Mouse (Mus musculus) spleen, adult 18-20 months (tissue): ENCODE data around the gene Pik3ap1.

ENCODE experiments used
- DNase-seq, 2 experiments: peaks; one replicate each; pipeline ENCODE4 v3.0.0; 2022; ENCODE audit warnings: mixed read lengths in 2 of 2

Gene Pik3ap1

DNA sequence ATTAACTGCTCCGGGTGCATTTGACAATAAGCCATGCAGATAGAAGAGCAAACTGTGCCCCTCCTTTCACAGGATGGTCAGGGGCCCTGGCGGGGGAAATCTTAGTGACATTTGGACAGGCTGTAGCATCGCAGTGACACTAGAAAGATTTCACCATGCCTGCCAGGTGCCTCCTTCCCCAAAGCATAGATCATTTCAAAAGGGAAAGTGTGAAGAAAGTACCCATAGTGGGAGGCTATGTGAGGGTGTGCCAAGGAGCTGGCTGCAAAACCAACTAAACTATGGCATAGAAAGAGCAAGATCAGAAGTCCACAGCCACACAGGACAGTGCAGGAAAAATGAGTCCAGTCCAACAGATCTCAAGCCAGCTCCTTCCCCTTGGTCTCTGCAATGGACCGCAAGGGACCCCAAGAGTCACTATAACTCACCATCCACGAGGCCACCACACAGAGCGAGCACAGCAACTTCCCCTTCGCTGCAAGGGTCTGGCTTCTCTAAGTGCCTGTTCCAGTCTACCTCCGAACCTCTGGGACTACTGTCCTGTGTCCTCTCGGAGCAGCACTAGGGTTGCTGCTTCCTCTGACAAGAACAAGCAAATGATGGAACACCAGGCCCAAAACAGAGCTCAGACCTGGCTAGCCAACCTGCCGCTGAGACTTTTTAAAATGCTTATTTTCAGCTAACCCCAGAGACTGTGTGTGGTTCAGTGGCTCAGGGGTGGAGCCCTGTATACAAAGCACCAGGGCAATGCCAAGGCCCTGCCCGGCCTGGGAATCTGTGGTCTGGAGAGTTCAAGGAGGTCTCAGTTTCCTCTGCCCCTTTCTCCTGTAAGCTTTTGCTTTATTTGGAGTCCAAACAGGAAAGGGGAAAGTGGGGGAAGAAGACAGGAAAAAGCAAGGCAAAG is 15.1 kb downstream of the Pik3ap1 start:
- peak in 1 of 2 experiments; percentile 53 for DNase-seq

DNA sequence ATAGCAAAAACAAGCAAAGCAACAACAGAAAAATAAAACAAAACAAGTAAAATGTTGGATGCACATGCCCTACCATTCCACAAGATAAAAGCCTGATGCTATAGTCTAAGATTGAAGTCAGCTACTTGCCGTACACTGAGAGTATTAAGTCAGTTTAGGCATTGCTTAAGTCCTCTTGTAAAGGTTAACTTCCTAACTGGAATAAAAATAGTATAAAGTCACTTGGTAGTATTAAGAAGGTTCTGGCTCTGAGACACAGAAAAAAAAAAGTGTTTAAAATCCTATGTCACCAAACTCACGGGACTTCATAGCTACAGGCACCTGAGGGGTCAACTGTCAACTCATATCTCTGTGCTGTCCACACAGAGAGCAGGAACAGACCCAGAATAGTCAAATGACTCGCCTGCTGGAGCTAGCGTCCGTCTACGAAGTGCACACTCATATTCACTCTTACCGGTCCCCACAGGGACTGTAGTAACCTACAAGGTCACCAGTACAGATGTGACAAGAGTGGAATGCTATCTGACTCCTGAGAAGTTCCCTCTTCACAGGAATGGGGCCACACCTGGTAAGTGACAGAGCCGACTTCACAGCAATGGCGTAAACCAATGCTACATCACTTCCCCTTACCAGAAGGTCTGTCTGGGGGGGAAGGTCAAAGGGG is 17.9 kb downstream of the Pik3ap1 start:
- DNase-seq, result no peak

DNA sequence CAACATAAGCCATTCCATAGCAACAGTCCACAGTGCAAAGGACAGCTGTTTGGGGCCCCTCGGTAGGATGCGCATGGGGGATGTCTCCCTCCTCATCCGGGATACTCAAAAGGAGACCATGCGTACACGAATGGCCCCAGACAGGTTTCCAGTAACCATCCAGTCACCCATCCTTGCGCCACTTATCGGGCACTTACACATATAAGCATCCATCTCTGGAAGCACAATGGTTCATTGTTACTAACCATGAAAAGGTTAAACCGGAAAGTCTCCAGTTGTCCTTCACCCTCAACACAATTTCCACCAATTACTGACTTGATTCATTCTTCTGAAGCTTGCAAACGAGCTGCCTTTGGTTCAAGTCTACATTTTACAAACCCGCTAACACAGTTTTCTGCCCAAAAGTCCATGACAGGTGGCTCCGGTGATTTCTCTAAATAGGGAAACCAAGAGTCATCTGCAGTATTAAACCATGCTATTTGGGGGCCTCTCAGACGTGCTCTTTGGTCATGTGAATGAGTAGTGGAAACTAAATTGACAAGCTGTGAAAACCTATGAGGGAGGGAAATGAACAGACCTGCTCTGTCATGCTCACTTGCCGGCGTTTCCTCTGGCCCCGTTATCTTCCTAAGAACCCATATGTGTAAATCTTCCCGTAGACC is 18.6 kb downstream of the Pik3ap1 start:
- no peak for DNase-seq

DNA sequence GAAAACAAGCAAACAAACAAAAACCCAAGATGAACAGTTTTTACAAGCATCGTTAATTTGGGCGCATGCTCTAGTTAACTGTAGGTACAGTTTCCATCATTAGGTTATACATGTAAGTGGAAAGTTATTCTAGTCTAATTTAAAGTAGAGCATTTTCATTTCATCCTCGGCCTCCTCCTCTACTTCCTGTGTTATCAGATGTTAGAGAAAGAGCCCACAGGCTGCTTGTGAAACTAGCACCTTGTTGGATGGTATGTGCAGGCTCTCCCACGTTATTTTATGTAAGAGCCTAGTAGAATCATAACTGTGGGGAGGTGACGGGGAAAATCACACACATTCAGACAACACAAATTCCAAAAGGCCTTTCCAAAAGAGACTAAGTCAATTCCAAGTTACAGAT is 19.3 kb downstream of the Pik3ap1 start:
- DNase-seq, result no peak

DNA sequence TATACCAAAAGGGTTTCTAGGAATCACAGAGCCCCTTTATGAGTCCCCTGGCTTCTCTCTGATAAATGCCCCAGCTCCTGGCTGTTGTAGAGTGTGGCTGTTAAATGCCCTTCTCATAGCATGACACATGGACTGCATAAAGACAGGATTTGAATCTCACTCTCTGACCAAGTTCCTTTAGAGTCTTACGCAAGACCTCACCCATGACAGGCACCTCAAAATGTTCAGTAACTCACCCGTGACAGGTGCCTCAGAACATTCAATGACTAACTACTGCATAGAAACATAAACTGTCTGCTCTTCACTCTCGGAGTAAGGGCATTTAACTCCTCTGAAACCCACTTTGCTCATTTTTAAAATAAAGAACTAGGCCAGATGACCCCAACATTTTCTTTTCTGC is 20.4 kb downstream of the Pik3ap1 start:
- DNase-seq, result no peak

DNA sequence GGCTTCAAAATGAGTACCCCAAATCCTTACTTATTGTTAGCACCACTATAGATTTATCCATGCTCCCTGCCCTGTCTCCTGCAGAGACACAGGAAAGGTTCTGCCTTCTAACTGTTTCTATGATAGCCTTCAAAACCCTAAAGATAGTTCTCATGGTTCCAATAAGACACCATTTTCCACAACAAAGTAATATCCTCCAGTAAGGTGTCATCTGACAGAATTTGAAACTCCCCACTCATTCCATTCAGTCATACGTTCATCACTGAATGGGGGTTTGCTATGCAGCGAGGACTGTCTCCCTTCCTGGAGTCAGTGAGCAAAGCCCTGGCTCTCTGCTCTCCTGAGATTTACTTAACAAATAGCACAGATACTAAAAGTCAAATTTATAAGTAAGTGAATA is 21.9 kb downstream of the Pik3ap1 start:
- no peak for DNase-seq

DNA sequence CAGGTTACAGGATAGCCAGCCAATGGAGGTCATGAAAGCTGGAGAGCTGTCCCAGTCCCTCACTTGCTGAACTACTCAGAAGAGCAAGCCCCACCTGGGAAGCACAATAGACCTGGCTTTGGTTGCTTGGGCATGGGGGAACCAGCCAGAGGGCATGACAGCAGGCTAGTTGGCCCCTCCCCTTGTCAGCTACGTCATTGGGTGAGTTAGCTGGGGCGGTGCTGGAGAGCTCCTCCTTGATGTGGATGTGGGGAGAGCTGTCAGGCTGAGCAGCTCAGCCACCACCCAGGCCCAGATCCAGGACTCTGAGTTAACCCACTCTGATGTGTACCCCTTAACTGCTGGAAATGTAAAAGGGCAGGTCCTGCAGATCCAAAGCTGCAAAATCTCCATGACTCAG is 24.4 kb downstream of the Pik3ap1 start:
- DNase-seq, result no peak

DNA sequence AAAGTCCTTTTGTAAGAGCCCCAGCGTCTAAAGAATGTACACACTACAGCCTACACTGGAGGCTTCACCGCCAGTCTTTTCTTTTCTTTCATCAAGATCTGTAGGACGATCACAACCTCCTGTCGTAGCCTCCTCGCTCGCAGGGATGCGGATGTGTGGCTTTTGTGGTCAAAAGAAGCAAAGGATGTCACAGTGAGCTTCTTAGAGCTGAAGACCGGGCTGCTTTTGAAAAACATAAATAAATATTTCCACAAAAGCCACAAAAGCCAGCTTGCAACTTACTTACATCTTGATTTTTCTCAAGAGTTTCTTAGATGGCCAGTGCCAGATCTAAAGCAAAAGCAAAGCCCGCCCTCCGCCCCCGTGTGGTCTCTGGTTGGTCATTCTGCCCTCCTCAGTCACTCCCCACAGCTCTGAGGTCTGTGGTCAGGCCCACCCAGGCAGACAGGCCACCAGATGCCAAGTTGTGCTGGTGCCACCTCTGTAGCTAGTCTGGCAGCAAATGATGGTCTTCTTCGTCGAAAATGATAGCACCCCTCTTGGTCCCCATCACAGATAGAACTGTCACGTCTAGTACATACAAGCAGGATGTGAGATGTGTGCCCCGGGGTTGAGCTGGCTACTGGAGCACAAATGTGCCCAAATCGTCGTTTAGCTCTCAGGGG is 30.5 kb downstream of the Pik3ap1 start:
- DNase-seq, result no peak

DNA sequence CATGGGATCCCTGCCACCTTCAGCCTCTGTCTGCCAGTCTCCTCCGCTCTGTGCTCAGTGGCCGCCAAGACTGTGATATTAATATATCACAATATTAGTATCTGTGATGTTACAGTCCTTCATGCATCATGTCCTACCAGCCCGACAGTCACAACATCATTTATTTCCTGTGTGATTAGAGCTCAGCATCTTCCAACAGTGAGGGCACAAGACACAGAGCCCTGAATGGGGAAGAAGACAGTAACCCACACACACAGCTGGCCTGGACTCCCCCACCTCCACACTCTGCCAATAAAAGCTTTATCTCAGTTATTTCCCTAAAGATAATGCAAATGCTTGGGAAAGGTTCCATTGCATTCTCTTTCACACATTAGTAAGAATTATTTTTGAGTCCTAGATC is 35.3 kb downstream of the Pik3ap1 start:
- no peak for DNase-seq

DNA sequence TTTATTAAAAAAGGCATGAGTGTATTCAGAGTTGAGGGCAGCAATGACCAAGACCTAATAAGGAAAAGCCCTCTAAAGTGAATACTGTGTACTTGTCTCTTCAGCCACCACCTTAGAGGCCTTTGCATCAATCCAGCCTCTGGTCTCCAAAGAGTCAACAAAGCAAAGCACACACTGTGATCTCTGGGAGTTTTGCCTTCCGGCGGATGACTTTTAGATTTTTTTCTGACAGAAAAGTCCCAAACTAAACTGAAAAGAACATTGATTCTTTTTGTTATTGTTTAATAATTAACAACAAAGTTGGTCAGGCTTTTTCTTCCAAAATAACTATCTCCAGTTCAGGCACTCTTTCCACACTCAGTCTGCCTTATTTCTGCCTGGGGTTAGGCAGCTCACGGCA is 36.7 kb downstream of the Pik3ap1 start:
- DNase-seq, result no peak

DNA sequence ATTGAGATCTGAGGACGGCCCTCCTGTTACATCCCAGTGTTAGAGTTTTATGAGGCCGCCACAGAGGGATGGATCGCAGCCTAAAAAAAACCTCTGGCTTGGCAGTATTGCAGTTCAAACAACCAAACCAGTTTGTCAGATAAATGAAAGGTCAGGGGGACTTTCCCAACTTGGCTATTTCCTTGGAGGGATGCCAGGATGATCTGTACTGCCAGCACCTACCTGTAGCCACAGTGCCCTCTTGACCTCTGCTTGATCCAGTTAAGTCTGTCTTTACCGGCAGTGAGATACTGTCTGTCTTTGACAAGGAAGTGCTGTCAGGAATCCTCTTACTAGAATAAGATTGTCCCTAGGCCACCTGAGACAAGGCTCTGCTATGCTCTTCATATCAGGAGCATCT is 37.6 kb downstream of the Pik3ap1 start:
- no peak for DNase-seq

DNA sequence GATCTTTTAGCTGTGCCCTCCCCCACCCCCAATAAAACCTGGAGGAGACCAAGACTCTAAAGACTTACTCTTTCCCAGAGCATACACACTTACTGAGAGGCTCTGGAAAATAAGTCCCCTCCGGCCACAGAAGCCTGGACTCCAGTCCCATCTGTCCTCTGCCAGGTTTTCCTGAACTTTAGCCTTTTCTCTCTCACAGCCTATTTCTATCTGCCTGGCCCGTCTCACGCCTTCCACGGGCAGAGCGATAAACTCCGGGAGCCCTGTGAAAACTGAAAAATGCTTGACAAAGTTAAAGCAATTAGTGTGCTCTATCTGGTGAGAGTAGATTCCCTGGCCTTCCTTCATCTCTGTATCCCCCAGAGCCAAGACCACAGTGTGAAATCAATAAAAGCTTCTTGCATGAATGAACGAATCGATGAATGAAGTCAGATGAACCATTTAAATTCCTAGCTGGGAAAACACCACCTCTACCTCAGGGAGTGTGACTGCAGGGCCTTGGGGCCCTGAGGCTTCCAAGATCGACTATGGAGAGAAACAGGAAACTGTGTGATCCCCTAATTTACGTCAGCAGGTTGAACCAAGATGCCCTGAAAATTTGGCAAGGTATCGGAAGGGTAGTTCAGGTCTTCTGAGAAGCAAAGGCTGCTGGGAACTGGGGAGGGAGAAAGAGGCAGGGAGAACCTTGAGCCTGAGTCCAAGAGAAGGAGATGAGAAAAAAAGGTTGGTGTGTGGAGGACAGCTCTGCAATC is 38.6 kb downstream of the Pik3ap1 start:
- no peak for DNase-seq

DNA sequence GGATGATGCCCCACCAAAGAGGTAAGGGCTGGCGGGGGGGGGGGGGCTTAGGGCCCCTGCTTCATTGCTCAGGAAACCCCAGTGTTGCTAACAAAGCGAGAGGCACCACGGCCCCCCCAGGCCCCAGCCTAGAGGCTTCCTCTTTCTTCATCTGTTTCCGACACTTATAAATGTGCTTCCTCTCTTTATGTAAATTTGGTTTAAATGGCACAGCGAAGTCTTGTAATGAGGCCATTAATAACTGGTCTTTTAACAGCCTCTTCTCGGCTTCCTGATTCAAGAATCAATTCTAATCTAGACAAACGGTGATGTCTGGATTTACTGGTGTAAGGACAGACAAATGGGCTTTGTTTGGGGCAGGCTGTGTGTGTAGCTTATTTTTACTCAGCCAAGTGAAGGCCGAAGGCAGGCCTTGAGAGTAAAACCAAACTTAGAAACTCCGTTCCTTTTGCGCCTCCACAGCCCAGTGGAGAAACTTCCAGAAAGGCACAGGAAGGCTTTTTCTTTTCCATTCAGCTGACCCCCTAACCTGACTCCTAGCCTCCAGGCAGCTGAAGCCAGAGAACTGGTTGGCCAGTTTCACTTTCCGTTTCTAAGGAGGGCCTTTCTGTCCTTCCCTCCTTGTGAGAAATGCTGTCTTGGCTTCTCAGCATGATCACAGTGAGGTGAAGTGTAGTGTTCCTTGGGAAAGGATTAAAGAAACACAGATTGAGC is 39.7 kb downstream of the Pik3ap1 start:
- peak; percentile 75 to 76 for DNase-seq

DNA sequence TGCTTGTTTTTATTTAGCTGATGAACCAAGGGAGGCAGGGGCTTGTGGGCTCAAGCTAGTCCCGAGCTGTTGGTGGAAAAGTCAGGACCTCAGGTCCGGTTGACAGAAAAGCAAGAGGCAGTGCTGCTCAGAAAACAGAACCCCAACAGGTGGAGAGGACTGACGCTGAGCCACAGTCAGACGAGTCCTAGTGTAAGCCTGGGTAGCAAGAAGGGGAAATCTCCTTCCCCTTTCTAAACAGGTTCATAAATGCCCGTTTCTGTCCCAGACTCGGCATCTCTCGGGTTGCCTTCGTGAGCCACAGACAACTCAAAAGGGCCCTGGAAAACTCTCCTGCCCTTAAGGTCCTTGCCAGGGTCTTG is 40.3 kb downstream of the Pik3ap1 start:
- DNase-seq, result no peak

DNA sequence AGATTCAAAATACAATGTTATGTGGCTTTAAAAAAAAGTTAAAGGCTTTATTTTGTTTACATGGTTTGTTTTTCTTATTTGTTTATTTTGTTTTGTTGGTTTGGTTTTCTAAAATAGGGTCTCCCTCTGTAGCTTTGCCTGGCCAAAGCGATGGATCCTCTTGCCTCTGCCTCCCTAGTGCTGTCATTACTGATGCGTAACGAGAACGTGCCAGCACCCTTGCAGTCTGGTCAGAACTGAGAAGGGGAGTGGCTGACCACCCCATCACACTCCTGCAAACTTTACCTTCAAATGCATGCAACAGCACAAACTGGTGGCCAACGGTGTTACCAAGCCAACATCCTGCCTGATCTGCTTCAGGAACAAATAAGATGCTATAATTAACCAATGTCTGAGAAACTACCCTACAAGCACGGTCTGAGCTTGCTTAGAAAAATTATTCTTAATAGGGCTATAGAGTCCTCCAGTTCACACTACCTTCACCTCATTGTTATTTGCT is 42.3 kb downstream of the Pik3ap1 start:
- no peak for DNase-seq

DNA sequence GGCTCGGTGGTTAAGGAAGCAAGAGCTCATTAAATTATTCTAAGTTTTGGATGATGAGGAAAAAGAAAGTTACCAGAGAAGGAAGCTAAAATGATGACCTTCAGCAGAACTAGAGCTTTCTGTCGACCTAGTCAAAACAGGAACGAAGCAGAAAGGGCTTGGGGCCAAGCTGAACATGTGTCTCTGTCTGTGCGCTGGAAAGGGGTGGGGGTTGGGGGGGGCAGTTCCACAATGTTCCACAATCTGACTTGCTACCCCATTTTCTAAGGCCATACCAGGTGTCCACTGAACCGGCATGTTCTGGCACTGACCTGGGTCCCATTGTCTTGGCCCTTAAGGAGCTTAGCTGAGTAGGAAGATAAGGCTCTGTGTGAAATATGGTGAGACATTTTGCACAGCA is 43.2 kb downstream of the Pik3ap1 start:
- DNase-seq, result no peak

DNA sequence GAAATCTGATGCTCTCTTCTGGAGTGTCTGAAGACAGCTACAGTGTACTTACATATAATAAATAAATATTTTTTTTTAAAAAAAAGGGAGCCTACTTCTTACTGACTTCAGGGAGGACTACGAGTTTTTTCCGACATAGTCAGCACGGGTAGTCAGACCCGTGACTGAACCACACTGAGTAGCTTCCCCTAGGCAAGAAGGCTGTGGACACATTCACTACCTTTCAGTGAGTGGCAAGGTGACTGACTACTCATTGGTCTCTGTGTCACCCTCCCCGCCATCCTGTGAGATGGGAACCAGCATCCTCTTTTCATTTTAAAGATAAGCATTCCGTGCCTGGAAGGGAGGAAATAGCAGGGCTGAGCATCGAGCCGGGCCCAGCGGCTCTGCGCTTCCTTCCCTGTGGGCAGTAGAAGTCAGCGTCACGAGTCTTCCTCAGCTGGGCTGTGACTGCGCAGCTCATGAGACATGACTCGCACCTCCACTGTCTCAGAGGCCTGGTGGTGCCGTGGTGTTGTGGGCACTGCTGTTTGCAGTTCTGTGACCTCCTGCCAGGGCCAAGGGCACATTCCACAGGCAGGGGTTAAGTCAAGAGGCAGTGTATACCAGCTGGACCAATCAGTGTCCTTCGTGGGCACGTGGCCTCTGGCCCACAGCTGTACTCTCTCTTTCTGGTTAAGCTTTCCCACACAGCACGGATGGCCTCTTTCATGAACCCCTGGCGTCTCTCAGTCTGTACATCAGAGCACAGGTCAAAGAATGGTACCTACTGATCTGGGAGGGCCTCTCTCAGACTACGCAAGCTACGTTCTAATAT is 45.7 kb downstream of the Pik3ap1 start:
- DNase-seq, result peak; percentile 66 to 67

DNA sequence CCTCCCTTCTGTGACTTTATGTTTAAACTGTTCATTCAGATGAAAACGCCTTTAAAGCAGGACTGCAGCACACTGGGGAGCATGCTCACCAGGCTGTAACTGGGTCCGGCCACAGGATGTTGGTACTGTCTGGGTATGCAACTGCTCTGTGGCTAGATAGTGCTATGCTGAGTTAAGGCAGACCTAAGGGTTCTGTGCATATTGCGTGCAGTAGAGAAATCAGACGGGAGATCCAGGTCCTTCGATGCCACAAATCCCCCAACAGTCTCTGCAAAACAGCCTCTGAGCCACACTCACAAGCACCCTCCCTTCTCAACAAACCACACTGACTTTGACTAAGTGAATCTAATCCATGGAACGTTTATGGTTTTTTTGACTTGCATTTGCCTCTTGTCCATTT is 46.5 kb downstream of the Pik3ap1 start:
- no peak for DNase-seq

DNA sequence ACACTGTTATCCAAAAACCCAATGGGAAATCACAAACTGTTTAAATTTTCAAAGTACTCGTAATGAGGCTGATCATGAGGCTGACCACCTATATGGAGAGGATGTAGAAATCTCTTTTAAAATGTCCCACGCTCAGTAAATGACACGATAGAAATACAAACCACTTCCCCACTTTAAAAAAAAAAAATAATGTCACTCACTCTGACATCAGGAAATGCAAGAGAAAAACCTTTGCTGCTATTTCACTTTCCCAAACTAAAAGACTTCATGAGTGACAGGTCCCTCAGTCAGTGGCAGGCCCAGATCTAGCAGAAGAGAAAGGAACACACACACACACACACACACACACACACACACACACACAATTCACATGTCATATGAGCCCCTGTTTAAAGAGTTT is 49.2 kb downstream of the Pik3ap1 start:
- no peak for DNase-seq

DNA sequence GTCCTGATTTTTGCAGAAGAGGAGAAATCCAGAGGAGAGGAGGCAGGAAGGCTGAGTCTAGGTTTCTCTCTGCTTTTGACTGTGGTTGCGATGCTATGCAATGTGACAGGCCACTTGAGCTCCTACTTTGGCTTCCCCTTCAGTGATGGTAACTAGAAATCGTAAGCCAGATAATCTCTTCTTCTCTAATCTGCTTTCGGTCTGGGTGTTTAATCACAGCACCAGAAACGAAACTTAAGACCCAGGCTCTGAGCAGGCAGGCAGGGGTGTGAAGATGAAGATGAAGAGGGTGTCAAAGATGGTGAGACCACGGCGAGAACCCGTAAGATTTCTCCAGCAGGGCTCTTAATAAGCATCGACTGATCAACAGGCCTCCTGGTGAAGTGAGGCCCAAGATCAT is 51.9 kb downstream of the Pik3ap1 start:
- DNase-seq, result no peak

DNA sequence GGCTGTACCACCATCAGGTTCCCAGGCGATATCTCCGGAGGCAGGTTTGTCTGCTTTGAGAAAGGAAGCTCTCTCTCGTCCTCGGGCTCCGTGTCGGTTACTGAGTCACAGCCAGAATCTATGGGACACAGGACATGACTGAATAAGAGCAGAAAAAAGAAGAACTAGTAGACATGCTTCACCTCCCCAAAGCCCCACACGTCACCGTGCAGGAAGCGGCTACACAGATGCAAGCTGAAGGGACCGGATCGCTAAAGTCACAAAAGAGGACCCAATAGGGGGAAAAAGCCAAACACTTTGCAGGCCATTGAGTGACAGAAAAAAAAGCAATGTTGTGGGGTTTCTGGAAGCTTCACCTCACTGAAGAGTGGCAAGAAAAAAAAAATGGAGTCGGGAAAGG is 52.7 kb downstream of the Pik3ap1 start:
- DNase-seq, result peak; percentile 59 to 77
